Mouse (Mus musculus) heart, embryonic 11.5 days (tissue): ENCODE results near the gene Olfr764-ps1. TPM values are rescaled to one million over a fixed set of nuclear protein-coding genes. Genes with fewer than 3 reads are reported as not detected.
"Not testable (repeated sequence)": the region's sequence is repeated elsewhere in the genome, so short reads cannot be mapped to it uniquely, and the experiment has no call there.

Source experiments
- ATAC-seq: fragments of 200-750 bp; cut with Nextera tagmentation; replicated peaks from 2 replicates; pipeline ENCODE4 v1.8.0; 2017; ENCODE audit warnings: moderate library complexity; ENCODE audit not compliant: insufficient number of reproducible peaks, low FRiP score, low TSS enrichment
- H3K27ac ChIP-seq: fragments of 300-500 bp; sonication (generic); 2 replicates; pipeline ENCODE4 v1.5.1; 2014; ENCODE audit warnings: mild to moderate bottlenecking, low read depth, low read length
- H3K27me3 ChIP-seq: fragments of 300-500 bp; sonication (generic); 2 replicates; pipeline ENCODE4 v1.6.1; 2014; ENCODE audit warnings: mild to moderate bottlenecking, low read length, mixed read lengths; ENCODE audit not compliant: control insufficient read depth, insufficient read depth
- H3K36me3 ChIP-seq: fragments of 300-500 bp; sonication (generic); 2 replicates; pipeline ENCODE4 v1.6.1; 2014; ENCODE audit warnings: mild to moderate bottlenecking, low read length, moderate library complexity, mixed read lengths; ENCODE audit not compliant: control insufficient read depth, insufficient read depth
- H3K4me1 ChIP-seq: fragments of 300-500 bp; sonication (generic); 2 replicates; pipeline ENCODE4 v1.6.1; 2014; ENCODE audit warnings: low read length; ENCODE audit not compliant: control insufficient read depth, insufficient read depth
- H3K4me2 ChIP-seq: fragments of 300-500 bp; sonication (generic); 2 replicates; pipeline ENCODE4 v1.6.1; 2014; ENCODE audit warnings: mild to moderate bottlenecking, moderate library complexity
- H3K4me3 ChIP-seq: fragments of 300-500 bp; sonication (generic); 2 replicates; pipeline ENCODE4 v1.5.1; 2014; ENCODE audit warnings: low read depth, low read length
- H3K9ac ChIP-seq: fragments of 300-500 bp; sonication (generic); 2 replicates; pipeline ENCODE4 v1.6.1; 2014; ENCODE audit warnings: mild to moderate bottlenecking, low read depth, low read length, moderate library complexity
- H3K9me3 ChIP-seq: fragments of 300-500 bp; sonication (generic); replicated peaks from 2 replicates; pipeline ENCODE4 v1.6.1; 2016; ENCODE audit warnings: low read length; ENCODE audit not compliant: control insufficient read depth
- WGBS: fragments of 180-500 bp; shearing (Covaris S2); extraction: QIAGEN DNeasy Blood & Tissue Kit; methylation state at CpG from one replicate; pipeline ENCODE4 v1.1.7; 2014; ENCODE audit not compliant: insufficient replicate concordance; 5-methylcytosine and 5-hydroxymethylcytosine counted together
- polyA plus RNA-seq: library from polyadenylated mRNA; unstranded; fragments of >200 nt; fragmentation: Nextera tagmentation; extraction: Ambion mirVana; gene quantifications from 2 replicates; pipeline ENCODE4 v1.2.1, GENCODE M21; 2014

Gene Olfr764-ps1
- polyA plus RNA-seq: not detected in 2 replicates

- 71% methylated on average over 3 of the region's 3 CpGs for WGBS
- no peak within 1 kb of the TSS for H3K9ac ChIP-seq
- H3K9me3 ChIP-seq: no peaks in the 10 kb centered on the region
- no peak within 1 kb of the TSS for H3K27ac ChIP-seq
- ATAC-seq: no peak
- no peak within 1 kb of the TSS for H3K4me3 ChIP-seq
- no peaks in the 10 kb centered on the region for H3K4me1 ChIP-seq
- no peak within 1 kb of the TSS for H3K4me2 ChIP-seq
- H3K27me3 ChIP-seq: no peaks in the 10 kb centered on the region
- no peaks in the 10 kb centered on the region for H3K36me3 ChIP-seq
Measured at GRCm38 (mm10) chr10:129039796-129040195, at the start of gene Olfr764-ps1. Gene Olfr764-ps1 (minus strand): TSS chr10:129039896.

GRCm38 (mm10) chr10:129082810-129083209, 43.1 kb upstream of the Olfr764-ps1 start, which contains the start of gene Olfr767:
Gene Olfr767 (minus strand): TSS chr10:129082910.
- ATAC-seq, H3K9ac ChIP-seq: not testable (repeated sequence)

GRCm38 (mm10) chr10:129068877-129069276, 29.2 kb upstream of the Olfr764-ps1 start, which contains the start of gene Olfr766-ps1:
Gene Olfr766-ps1 (minus strand): TSS chr10:129068977.
- no peak within 1 kb of the TSS for H3K4me3 ChIP-seq
- 75% methylated on average over 2 of the region's 2 CpGs for WGBS
- ATAC-seq: no peak
- no peaks in the 10 kb centered on the region for H3K36me3 ChIP-seq
- H3K4me2 ChIP-seq: no peak within 1 kb of the TSS
- no peak within 1 kb of the TSS for H3K9ac ChIP-seq
- no peaks in the 10 kb centered on the region for H3K9me3 ChIP-seq
- H3K4me1 ChIP-seq: no peaks in the 10 kb centered on the region
- H3K27me3 ChIP-seq: no peaks in the 10 kb centered on the region
- no peak within 1 kb of the TSS for H3K27ac ChIP-seq

More at GRCm38 (mm10) chr10:129082810-129083209, 43.1 kb upstream of the Olfr764-ps1 start, which contains the start of gene Olfr767:
- H3K36me3 ChIP-seq, H3K27ac ChIP-seq, H3K4me2 ChIP-seq, H3K4me3 ChIP-seq, H3K27me3 ChIP-seq, H3K4me1 ChIP-seq, H3K9me3 ChIP-seq: not testable (repeated sequence)

GRCm38 (mm10) chr10:129049898-129050297, 10.2 kb upstream of the Olfr764-ps1 start, which contains the start of gene Olfr765:
Gene Olfr765 (minus strand): TSS chr10:129049998.
- not testable (repeated sequence) for H3K4me3 ChIP-seq, H3K4me2 ChIP-seq, H3K27ac ChIP-seq, ATAC-seq, H3K4me1 ChIP-seq, H3K9ac ChIP-seq, H3K36me3 ChIP-seq, H3K9me3 ChIP-seq, H3K27me3 ChIP-seq

GRCm38 (mm10) chr10:129028343-129028742, 11.4 kb downstream of the Olfr764-ps1 start:
- 67% methylated on average over 2 of the region's 2 CpGs for WGBS
- ATAC-seq: no peak

GRCm38 (mm10) chr10:129026018-129026662, 13.6 kb downstream of the Olfr764-ps1 start:
- H3K4me1 ChIP-seq: no peaks in the 10 kb centered on the region
- WGBS: 55% methylated on average over 3 of the region's 3 CpGs
- H3K4me3 ChIP-seq: no peak overlapping the region
- no peak overlapping the region for H3K4me2 ChIP-seq
- H3K36me3 ChIP-seq: no peaks in the 10 kb centered on the region
- no peaks in the 10 kb centered on the region for H3K27me3 ChIP-seq
- H3K27ac ChIP-seq: no peak overlapping the region
- H3K9me3 ChIP-seq: no peaks in the 10 kb centered on the region
- no peak for ATAC-seq
- H3K9ac ChIP-seq: no peak overlapping the region

More at GRCm38 (mm10) chr10:129028343-129028742, 11.4 kb downstream of the Olfr764-ps1 start:
- Histone ChIP-seq H3K27me3 (no peaks in the 10 kb centered on the region), H3K36me3 (no peaks in the 10 kb centered on the region), H3K4me3 (no peak overlapping the region), H3K9ac (no peak overlapping the region), H3K9me3 (no peaks in the 10 kb centered on the region), H3K4me2 (no peak overlapping the region), H3K27ac (no peak overlapping the region), H3K4me1 (no peaks in the 10 kb centered on the region)

- H3K4me3 ChIP-seq: no peak overlapping the region
- no peak overlapping the region for H3K4me2 ChIP-seq
- H3K9ac ChIP-seq: no peak overlapping the region
- H3K27me3 ChIP-seq: no peaks in the 10 kb centered on the region
- H3K9me3 ChIP-seq: no peaks in the 10 kb centered on the region
- no peaks in the 10 kb centered on the region for H3K36me3 ChIP-seq
- H3K27ac ChIP-seq: no peak overlapping the region
- H3K4me1 ChIP-seq: no peaks in the 10 kb centered on the region
- no peak for ATAC-seq
Measured at GRCm38 (mm10) chr10:129023319-129023718, 16.4 kb downstream of the Olfr764-ps1 start.

- Histone ChIP-seq H3K4me3 (no peak overlapping the region), H3K36me3 (no peaks in the 10 kb centered on the region), H3K9ac (no peak overlapping the region), H3K4me2 (no peak overlapping the region), H3K27ac (no peak overlapping the region), H3K9me3 (no peaks in the 10 kb centered on the region), H3K27me3 (no peaks in the 10 kb centered on the region), H3K4me1 (no peaks in the 10 kb centered on the region)
- no peak for ATAC-seq
Measured at GRCm38 (mm10) chr10:129014477-129014876, 25.2 kb downstream of the Olfr764-ps1 start.

- not testable (repeated sequence) for H3K4me1 ChIP-seq, H3K27ac ChIP-seq, H3K9me3 ChIP-seq, H3K4me3 ChIP-seq, H3K27me3 ChIP-seq, H3K9ac ChIP-seq, H3K4me2 ChIP-seq, H3K36me3 ChIP-seq, ATAC-seq
- WGBS: 68% methylated on average over 2 of the region's 5 CpGs
Measured at GRCm38 (mm10) chr10:129011511-129011910, 28.2 kb downstream of the Olfr764-ps1 start.
